Mouse (Mus musculus) heart, embryonic 16.5 days (tissue): ENCODE measurements around the gene Gm49388. TPM values are rescaled to one million over a fixed set of nuclear protein-coding genes. Genes with fewer than 3 reads are reported as not detected.

Source experiments
- ATAC-seq: fragments of 200-750 bp; cut with Nextera tagmentation; replicated peaks from 2 replicates; pipeline ENCODE4 v1.8.0; 2017; ENCODE audit warnings: moderate number of reproducible peaks; ENCODE audit not compliant: insufficient read depth, low FRiP score; ENCODE audit errors: extremely low read depth
- H3K27ac ChIP-seq: fragments of 300-500 bp; sonication (generic); 2 replicates; pipeline ENCODE4 v1.5.1; 2014; ENCODE audit warnings: mild to moderate bottlenecking, low read length, control low read depth, moderate library complexity
- H3K27me3 ChIP-seq: fragments of 300-500 bp; sonication (generic); 2 replicates; pipeline ENCODE4 v1.6.1; 2014; ENCODE audit warnings: low read length, mixed read lengths; ENCODE audit not compliant: control insufficient read depth, insufficient read depth
- H3K36me3 ChIP-seq: fragments of 300-500 bp; sonication (generic); 2 replicates; pipeline ENCODE4 v1.6.1; 2014; ENCODE audit not compliant: control insufficient read depth, insufficient read depth
- H3K4me1 ChIP-seq: fragments of 300-500 bp; sonication (generic); 2 replicates; pipeline ENCODE4 v1.6.1; 2014; ENCODE audit warnings: low read length, mixed read lengths; ENCODE audit not compliant: control insufficient read depth, insufficient read depth
- H3K4me2 ChIP-seq: fragments of 300-500 bp; sonication (generic); 2 replicates; pipeline ENCODE4 v1.6.1; 2014; ENCODE audit warnings: low read depth, mild to moderate bottlenecking, control low read depth, low read length
- H3K4me3 ChIP-seq: fragments of 300-500 bp; sonication (generic); 2 replicates; pipeline ENCODE4 v1.5.1; 2014; ENCODE audit warnings: mild to moderate bottlenecking, control low read depth, low read length
- H3K9ac ChIP-seq: fragments of 300-500 bp; sonication (generic); 2 replicates; pipeline ENCODE4 v1.6.1; 2014; ENCODE audit warnings: low read length, control low read depth
- H3K9me3 ChIP-seq: fragments of 300-500 bp; sonication (generic); replicated peaks from 2 replicates; pipeline ENCODE4 v1.6.1; 2016; ENCODE audit warnings: low read length; ENCODE audit not compliant: control insufficient read depth
- WGBS: fragments of 180-500 bp; shearing (Covaris S2); extraction: QIAGEN DNeasy Blood & Tissue Kit; methylation state at CpG from one replicate; pipeline ENCODE4 v1.1.7; 2014; 5-methylcytosine and 5-hydroxymethylcytosine counted together
- polyA plus RNA-seq: library from polyadenylated mRNA; unstranded; fragments of >200 nt; fragmentation: Nextera tagmentation; extraction: Ambion mirVana; gene quantifications from 2 replicates; pipeline ENCODE4 v1.2.1, GENCODE M21; 2015

The Gm49388 gene
- polyA plus RNA-seq, 1 experiment from 2014 or later: not detected

DNA sequence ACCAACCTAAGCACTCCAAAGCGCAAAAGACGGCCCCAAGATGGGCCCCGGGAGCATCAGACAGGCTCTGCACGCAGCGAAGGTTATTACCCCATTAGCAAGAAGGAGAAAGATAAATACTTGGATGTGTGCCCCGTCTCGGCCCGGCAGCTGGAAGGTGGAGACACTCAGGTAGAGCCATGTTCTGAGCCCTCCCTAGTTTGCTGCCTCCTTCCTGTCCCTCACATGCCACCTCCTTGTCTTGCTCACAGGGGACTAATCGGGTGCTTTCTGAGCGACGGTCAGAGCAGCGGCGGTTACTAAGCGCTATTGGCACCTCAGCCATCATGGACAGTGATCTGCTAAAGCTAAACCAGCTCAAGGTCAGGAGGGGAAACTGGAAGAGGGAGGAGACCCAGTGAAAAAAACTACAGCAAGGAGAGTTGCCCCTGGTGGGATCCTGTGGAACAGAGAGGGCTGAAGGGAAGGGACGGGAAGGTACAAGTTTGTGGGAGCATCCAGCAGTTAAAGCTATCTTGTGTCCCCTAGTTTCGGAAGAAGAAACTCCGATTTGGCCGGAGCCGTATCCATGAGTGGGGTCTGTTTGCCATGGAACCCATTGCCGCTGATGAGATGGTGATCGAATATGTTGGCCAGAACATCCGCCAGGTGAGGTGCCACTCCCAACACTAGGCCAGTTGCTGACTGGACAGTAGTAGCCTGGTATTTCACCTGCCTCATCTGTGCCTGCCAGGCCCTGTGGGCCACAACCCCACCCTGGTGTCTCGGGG lies 11.9 kb downstream of the Gm49388 start:
- H3K27me3 ChIP-seq: no peaks in the 10 kb centered on the region
- H3K27ac ChIP-seq: no peak overlapping the region
- no peaks in the 10 kb centered on the region for H3K9me3 ChIP-seq
- no peaks in the 10 kb centered on the region; the same call in 1 of the 2 replicates for H3K4me1 ChIP-seq
- no peak overlapping the region for H3K9ac ChIP-seq
- 89% methylated on average over 23 of the region's 23 CpGs for WGBS
- H3K4me2 ChIP-seq: no peak overlapping the region
- peaks cover 56% of the 10 kb centered on the region for H3K36me3 ChIP-seq
- no peak overlapping the region for H3K4me3 ChIP-seq
- ATAC-seq: no peak

- Histone ChIP-seq H3K36me3 (peaks cover 46% of the 10 kb centered on the region), H3K27ac (no peak overlapping the region), H3K27me3 (no peaks in the 10 kb centered on the region), H3K9ac (no peak overlapping the region), H3K4me3 (no peak overlapping the region), H3K9me3 (no peaks in the 10 kb centered on the region), H3K4me1 (no peaks in the 10 kb centered on the region; the same call in 1 of the 2 replicates), H3K4me2 (no peak overlapping the region)
- WGBS: 84% methylated on average over 4 of the region's 4 CpGs
- no peak for ATAC-seq
Measured at GRCm38 (mm10) chr7:127798591-127798990, 13.2 kb downstream of the Gm49388 start.

DNA sequence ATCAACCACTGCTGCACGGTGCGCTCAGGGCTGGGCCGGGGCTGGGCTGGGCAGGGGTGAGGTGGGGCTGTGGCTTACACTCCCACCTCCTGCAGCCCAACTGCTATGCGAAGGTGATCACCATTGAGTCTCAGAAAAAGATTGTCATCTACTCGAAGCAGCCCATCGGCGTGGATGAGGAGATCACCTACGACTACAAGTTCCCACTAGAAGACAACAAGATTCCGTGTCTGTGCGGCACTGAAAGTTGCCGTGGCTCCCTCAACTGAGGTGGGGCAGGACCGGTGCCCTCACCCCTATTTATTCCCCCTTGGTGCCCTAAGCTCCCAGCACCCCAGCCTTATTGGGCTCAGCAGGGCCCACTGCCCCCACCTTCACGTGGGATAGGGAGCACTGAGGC lies 13.8 kb downstream of the Gm49388 start:
- no peaks in the 10 kb centered on the region for H3K27me3 ChIP-seq
- ATAC-seq: no peak
- no peak overlapping the region for H3K9ac ChIP-seq
- no peak overlapping the region for H3K4me3 ChIP-seq
- no peak overlapping the region for H3K4me2 ChIP-seq
- no peaks in the 10 kb centered on the region; the same call in 1 of the 2 replicates for H3K4me1 ChIP-seq
- H3K9me3 ChIP-seq: no peaks in the 10 kb centered on the region
- H3K36me3 ChIP-seq: peaks cover 44% of the 10 kb centered on the region
- H3K27ac ChIP-seq: no peak overlapping the region
- WGBS: 87% methylated on average over 13 of the region's 13 CpGs

- WGBS: 82% methylated on average over 1 of the region's 1 CpGs
- Histone ChIP-seq H3K9me3 (no peaks in the 10 kb centered on the region), H3K4me1 (no peaks in the 10 kb centered on the region; the same call in 1 of the 2 replicates), H3K4me3 (no peak overlapping the region), H3K27me3 (no peaks in the 10 kb centered on the region), H3K36me3 (peaks cover 43% of the 10 kb centered on the region), H3K4me2 (no peak overlapping the region), H3K9ac (no peak overlapping the region), H3K27ac (no peak overlapping the region)
- no peak for ATAC-seq
Measured at GRCm38 (mm10) chr7:127799738-127800137, 14.3 kb downstream of the Gm49388 start.

DNA sequence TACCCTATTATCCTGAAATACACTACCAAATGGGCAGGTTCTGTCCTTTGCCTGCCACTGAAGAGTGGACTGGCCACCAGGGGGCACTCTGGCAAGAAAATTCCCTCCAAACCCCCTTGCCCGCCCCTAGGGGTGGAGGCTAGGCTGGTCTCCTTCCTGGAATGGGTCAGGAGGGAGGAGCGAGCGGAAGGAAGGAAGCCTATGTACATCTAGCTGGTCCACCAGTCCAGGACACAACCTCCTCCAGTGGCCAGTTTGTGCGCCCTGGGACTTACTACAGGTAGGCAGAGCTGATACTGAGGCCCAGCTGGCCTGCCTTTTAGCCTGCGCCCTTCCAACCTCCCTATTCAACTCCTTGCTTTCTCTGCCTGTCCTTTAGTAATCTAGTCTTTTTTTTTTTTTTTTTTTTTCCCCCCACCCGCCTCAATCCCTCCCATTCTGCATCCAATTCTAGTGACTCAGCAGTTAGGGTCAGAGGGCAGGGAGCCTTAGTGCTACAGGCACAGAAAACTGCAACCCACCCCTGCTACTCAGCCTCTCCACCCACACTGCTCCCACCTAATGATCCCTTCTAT lies 15.1 kb downstream of the Gm49388 start, which contains the start of gene Hsd3b7:
Gene Hsd3b7, plus strand, starts transcription at position 170 of the 575 bp plus-strand sequence.
- Histone ChIP-seq H3K27ac (peak within 1 kb of the TSS; percentile 22; the same call in 1 of the 2 replicates), H3K4me2 (peak within 1 kb of the TSS; percentile 53), H3K9ac (peak within 1 kb of the TSS; percentile 50), H3K36me3 (peaks cover 38% of the 10 kb centered on the region), H3K4me1 (no peaks in the 10 kb centered on the region; the same call in 1 of the 2 replicates), H3K9me3 (no peaks in the 10 kb centered on the region), H3K27me3 (no peaks in the 10 kb centered on the region), H3K4me3 (peak within 1 kb of the TSS; percentile 37)
- ATAC-seq: peak; percentile 93
- WGBS: 19% methylated on average over 6 of the region's 6 CpGs

DNA sequence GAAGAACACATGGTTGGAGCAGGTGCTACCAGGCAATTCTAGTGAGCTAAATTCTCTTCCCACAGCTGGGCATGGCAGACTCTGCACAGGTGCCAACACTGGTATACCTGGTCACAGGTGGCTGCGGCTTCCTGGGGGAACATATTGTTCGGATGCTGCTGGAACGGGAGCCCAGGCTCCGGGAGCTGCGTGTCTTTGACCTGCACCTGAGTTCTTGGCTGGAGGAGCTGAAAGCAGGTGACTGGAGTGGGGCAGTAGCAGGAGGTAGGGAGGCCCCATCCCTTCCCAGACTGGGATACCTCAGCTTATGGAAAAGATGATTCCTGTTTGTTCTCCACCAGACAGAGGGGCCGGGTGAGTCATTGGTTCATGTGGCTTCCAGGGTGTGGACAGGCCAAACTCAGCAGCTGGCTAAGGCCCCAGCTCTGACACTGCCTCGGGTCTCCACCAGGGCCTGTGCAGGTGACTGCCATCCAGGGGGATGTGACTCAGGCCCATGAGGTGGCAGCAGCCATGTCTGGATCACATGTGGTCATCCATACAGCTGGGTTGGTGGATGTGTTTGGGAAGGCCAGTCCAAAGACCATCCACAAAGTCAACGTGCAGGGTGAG lies 15.7 kb downstream of the Gm49388 start:
- WGBS: 78% methylated on average over 8 of the region's 8 CpGs
- Histone ChIP-seq H3K9me3 (no peaks in the 10 kb centered on the region), H3K4me2 (peak overlapping the region; percentile 53), H3K4me3 (peak overlapping the region; percentile 37), H3K4me1 (no peaks in the 10 kb centered on the region; the same call in 1 of the 2 replicates), H3K36me3 (peaks cover 32% of the 10 kb centered on the region), H3K27ac (peak overlapping the region; percentile 22; the same call in 1 of the 2 replicates), H3K9ac (peak overlapping the region; percentile 50), H3K27me3 (no peaks in the 10 kb centered on the region)
- ATAC-seq: no peak

DNA sequence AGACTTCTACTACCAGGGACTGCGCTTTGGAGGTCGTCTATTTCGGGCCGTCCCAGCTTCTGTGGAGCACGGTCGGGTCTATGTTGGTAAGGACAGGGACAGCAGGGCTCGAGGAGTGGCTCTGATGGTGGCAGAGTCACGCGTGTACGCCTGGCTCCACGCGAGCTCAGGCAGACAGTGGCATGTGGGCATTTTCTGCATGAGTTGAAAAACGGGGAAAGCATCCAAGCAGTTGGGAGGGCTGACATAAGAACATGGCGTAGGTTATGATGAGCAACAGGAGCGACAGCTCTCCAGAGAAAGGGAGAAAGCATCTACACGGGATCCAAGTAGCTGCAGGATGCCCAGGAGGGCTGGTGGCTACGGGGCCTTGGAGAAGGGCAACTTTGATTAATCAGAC lies 16.9 kb downstream of the Gm49388 start:
- Histone ChIP-seq H3K4me2 (no peak overlapping the region), H3K27ac (no peak overlapping the region), H3K36me3 (peaks cover 22% of the 10 kb centered on the region), H3K9me3 (no peaks in the 10 kb centered on the region), H3K9ac (no peak overlapping the region), H3K4me3 (no peak overlapping the region), H3K27me3 (no peaks in the 10 kb centered on the region), H3K4me1 (no peaks in the 10 kb centered on the region; the same call in 1 of the 2 replicates)
- 87% methylated on average over 17 of the region's 17 CpGs for WGBS
- ATAC-seq: no peak

GRCm38 (mm10) chr7:127808821-127809220 lies 23.4 kb downstream of the Gm49388 start:
- 76% methylated on average over 5 of the region's 5 CpGs for WGBS
- Histone ChIP-seq H3K9ac (no peak overlapping the region), H3K36me3 (no peaks in the 10 kb centered on the region), H3K27me3 (no peaks in the 10 kb centered on the region), H3K4me3 (no peak overlapping the region), H3K9me3 (no peaks in the 10 kb centered on the region), H3K4me1 (peaks cover 2% of the 10 kb centered on the region), H3K27ac (no peak overlapping the region), H3K4me2 (no peak overlapping the region)
- ATAC-seq: no peak

GRCm38 (mm10) chr7:127809846-127810245 lies 24.4 kb downstream of the Gm49388 start:
- ATAC-seq: no peak
- Histone ChIP-seq H3K27ac (no peak overlapping the region), H3K4me3 (no peak overlapping the region), H3K36me3 (no peaks in the 10 kb centered on the region), H3K4me2 (no peak overlapping the region), H3K9me3 (no peaks in the 10 kb centered on the region), H3K9ac (no peak overlapping the region), H3K27me3 (no peaks in the 10 kb centered on the region), H3K4me1 (peaks cover 9% of the 10 kb centered on the region)
- 90% methylated on average over 1 of the region's 1 CpGs for WGBS
